Mouse (Mus musculus) central nervous system, embryonic 14 days (tissue): ENCODE measurements around the gene Cep83. TPM values are rescaled to one million over a fixed set of nuclear protein-coding genes. Genes with fewer than 3 reads are reported as not detected.

Source experiments
- polyA plus RNA-seq: library from polyadenylated mRNA; depleted of rRNA; stranded (reverse); fragments of >200 nt; gene quantifications from 2 replicates; pipeline ENCODE4 v1.2.3, GENCODE M21; 2012; rRNA removed

Cep83 gene
- polyA plus RNA-seq = 26.7 and 31.1 TPM in 2 replicates

DNA sequence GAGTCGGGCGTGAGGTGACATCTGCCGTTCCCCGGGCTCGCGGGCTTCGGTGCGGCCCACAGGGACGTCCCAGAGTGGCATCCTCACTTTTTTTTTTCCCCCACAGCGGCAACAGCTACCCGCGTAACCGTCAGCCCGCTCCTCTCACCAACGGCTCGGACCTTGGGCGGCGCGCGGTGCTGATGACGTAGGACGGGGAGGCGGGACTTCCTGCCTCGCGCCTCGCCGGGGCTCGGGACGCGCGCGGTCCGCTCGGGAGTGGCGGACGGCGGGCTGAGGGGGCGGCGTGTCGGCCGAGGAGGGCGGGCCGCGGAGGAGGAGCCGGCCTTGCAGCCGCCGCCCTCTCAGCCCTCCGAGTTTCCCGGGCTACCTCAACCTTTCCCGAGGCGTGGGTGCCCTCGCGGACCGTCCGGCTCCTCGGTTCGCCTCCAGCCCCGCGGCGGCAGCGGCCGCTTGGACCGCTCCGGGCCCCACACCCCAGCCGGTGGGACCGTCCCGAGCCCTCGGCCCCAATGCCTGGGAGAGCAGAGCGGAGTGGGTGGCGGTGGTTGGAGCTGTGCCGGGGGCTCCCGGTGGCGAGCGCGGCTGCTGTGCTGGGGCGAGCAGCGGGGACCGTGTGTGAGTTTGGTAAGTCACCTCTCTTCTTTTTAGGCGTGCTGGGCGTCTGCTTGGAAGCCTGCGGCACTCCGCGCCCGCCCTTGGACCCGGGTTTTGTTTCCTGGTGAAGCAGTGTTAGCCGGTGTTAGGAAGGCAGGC, at the start of gene Cep83:
TSS of gene Cep83 (plus strand) at position 235 of the 756 bp plus-strand sequence.

